Mouse (Mus musculus): ENCODE data around the gene Spata17.
"Not testable (repeated sequence)": the region's sequence is repeated elsewhere in the genome, so short reads cannot be mapped to it uniquely, and the experiment has no call there.

Gene Spata17

GRCm38 (mm10) chr1:187175991-187176390 lies 39.3 kb downstream of the Spata17 start:
- DNase-seq (ENCODE audit: low spot score): no peak

- no peak for DNase-seq (ENCODE audit: low spot score)
These were observed 44.9 kb downstream of the Spata17 start for GRCm38 (mm10) chr1:187170361-187170760.

- no peak for DNase-seq (ENCODE audit: low spot score)
These were observed 45.6 kb downstream of the Spata17 start for GRCm38 (mm10) chr1:187169646-187170045.

- DNase-seq (ENCODE audit: low spot score): no peak
These were observed 51.7 kb downstream of the Spata17 start for GRCm38 (mm10) chr1:187163571-187163970.

- DNase-seq (ENCODE audit: low spot score): no peak
These were observed 59.6 kb downstream of the Spata17 start for GRCm38 (mm10) chr1:187155658-187156057.

GRCm38 (mm10) chr1:187153681-187154080 lies 61.6 kb downstream of the Spata17 start:
- DNase-seq (ENCODE audit: low spot score): no peak

GRCm38 (mm10) chr1:187152571-187152970 lies 62.7 kb downstream of the Spata17 start:
- DNase-seq (ENCODE audit: low spot score): no peak

- no peak for DNase-seq (ENCODE audit: low spot score)
These were observed 72.3 kb downstream of the Spata17 start for GRCm38 (mm10) chr1:187142984-187143383.

- DNase-seq (ENCODE audit: low spot score): no peak
These were observed 77.8 kb downstream of the Spata17 start for GRCm38 (mm10) chr1:187137426-187137825.

GRCm38 (mm10) chr1:187135887-187136286 lies 79.4 kb downstream of the Spata17 start:
- DNase-seq (ENCODE audit: low spot score): no peak

GRCm38 (mm10) chr1:187133841-187134240 lies 81.4 kb downstream of the Spata17 start:
- DNase-seq (ENCODE audit: low spot score): no peak

GRCm38 (mm10) chr1:187132348-187132747 lies 82.9 kb downstream of the Spata17 start:
- no peak for DNase-seq (ENCODE audit: low spot score)

GRCm38 (mm10) chr1:187127548-187127947 lies 87.7 kb downstream of the Spata17 start:
- DNase-seq (ENCODE audit: low spot score): not testable (repeated sequence)

GRCm38 (mm10) chr1:187125733-187126132 lies 89.5 kb downstream of the Spata17 start:
- no peak for DNase-seq (ENCODE audit: low spot score)

- no peak for DNase-seq (ENCODE audit: low spot score)
These were observed 90.3 kb downstream of the Spata17 start for GRCm38 (mm10) chr1:187124967-187125366.

- DNase-seq (ENCODE audit: low spot score): no peak
These were observed 96.0 kb downstream of the Spata17 start for GRCm38 (mm10) chr1:187119300-187119699.

- no peak for DNase-seq (ENCODE audit: low spot score)
These were observed 97.2 kb downstream of the Spata17 start for GRCm38 (mm10) chr1:187118108-187118507.

- no peak for DNase-seq (ENCODE audit: low spot score)
These were observed 101.5 kb downstream of the Spata17 start for GRCm38 (mm10) chr1:187113716-187114115.

GRCm38 (mm10) chr1:187102130-187102529 lies 113.1 kb downstream of the Spata17 start:
- no peak for DNase-seq (ENCODE audit: low spot score)

- no peak for DNase-seq (ENCODE audit: low spot score)
These were observed 114.1 kb downstream of the Spata17 start for GRCm38 (mm10) chr1:187101202-187101601.

- no peak for DNase-seq (ENCODE audit: low spot score)
These were observed 114.6 kb downstream of the Spata17 start for GRCm38 (mm10) chr1:187100624-187101023.

GRCm38 (mm10) chr1:187098285-187098684 lies 117.0 kb downstream of the Spata17 start:
- DNase-seq (ENCODE audit: low spot score): no peak

GRCm38 (mm10) chr1:187092546-187092945 lies 122.7 kb downstream of the Spata17 start:
- no peak for DNase-seq (ENCODE audit: low spot score)

GRCm38 (mm10) chr1:187088660-187089395 lies 126.4 kb downstream of the Spata17 start:
- no peak for DNase-seq (ENCODE audit: low spot score)

Data from ovary, postnatal 10 days (tissue).